Mouse (Mus musculus) liver, embryonic 13.5 days (tissue): Measurements from ENCODE around the gene Fam126a. TPM values are rescaled to one million over a fixed set of nuclear protein-coding genes. Genes with fewer than 3 reads are reported as not detected.

Experiments used
- ATAC-seq: fragments of 200-750 bp; cut with Nextera tagmentation; 2 replicates; pipeline ENCODE4 v1.8.0; 2017; ENCODE audit warnings: low read depth, mild to moderate bottlenecking, moderate number of reproducible peaks, moderate library complexity
- DNase-seq: peaks from one replicate; pipeline ENCODE4 v3.0.0; 2022
- H3K27ac ChIP-seq: fragments of 300-500 bp; sonication (generic); 2 replicates; pipeline ENCODE4 v1.5.1; 2015; ENCODE audit warnings: moderate library complexity, mild to moderate bottlenecking, inconsistent platforms
- H3K27me3 ChIP-seq: fragments of 300-500 bp; sonication (generic); 2 replicates; pipeline ENCODE4 v1.6.1; 2015; ENCODE audit warnings: mild to moderate bottlenecking, inconsistent platforms
- H3K36me3 ChIP-seq: fragments of 300-500 bp; sonication (generic); 2 replicates; pipeline ENCODE4 v1.6.1; 2015; ENCODE audit warnings: mild to moderate bottlenecking, inconsistent platforms
- H3K4me1 ChIP-seq: fragments of 300-500 bp; sonication (generic); replicated peaks from 2 replicates; pipeline ENCODE4 v1.6.1; 2015; ENCODE audit warnings: inconsistent platforms
- H3K4me2 ChIP-seq: fragments of 300-500 bp; sonication (generic); 2 replicates; pipeline ENCODE4 v1.6.1; 2015; ENCODE audit warnings: inconsistent platforms, mild to moderate bottlenecking, moderate library complexity
- H3K4me3 ChIP-seq: fragments of 300-500 bp; sonication (generic); replicated peaks from 2 replicates; pipeline ENCODE4 v1.5.1; 2015; ENCODE audit warnings: mild to moderate bottlenecking, inconsistent platforms
- H3K9ac ChIP-seq: fragments of 300-500 bp; sonication (generic); 2 replicates; pipeline ENCODE4 v1.6.1; 2015; ENCODE audit warnings: mild to moderate bottlenecking, inconsistent platforms
- H3K9me3 ChIP-seq: fragments of 300-500 bp; sonication (generic); replicated peaks from 2 replicates; pipeline ENCODE4 v1.6.1; 2016; ENCODE audit warnings: inconsistent platforms
- WGBS: fragments of 180-500 bp; shearing (Covaris S2); methylation state at CpG from one replicate; pipeline ENCODE4 v1.1.7; 2015; ENCODE audit not compliant: insufficient replicate concordance; 5-methylcytosine and 5-hydroxymethylcytosine counted together
- polyA plus RNA-seq: library from polyadenylated mRNA; unstranded; fragments of >200 nt; fragmentation: Nextera tagmentation; extraction: Ambion mirVana; gene quantifications from 2 replicates; pipeline ENCODE4 v1.2.1, GENCODE M21; 2015

The Fam126a gene
- polyA plus RNA-seq, 1 experiment from 2014 or later: 62.7 TPM

DNA sequence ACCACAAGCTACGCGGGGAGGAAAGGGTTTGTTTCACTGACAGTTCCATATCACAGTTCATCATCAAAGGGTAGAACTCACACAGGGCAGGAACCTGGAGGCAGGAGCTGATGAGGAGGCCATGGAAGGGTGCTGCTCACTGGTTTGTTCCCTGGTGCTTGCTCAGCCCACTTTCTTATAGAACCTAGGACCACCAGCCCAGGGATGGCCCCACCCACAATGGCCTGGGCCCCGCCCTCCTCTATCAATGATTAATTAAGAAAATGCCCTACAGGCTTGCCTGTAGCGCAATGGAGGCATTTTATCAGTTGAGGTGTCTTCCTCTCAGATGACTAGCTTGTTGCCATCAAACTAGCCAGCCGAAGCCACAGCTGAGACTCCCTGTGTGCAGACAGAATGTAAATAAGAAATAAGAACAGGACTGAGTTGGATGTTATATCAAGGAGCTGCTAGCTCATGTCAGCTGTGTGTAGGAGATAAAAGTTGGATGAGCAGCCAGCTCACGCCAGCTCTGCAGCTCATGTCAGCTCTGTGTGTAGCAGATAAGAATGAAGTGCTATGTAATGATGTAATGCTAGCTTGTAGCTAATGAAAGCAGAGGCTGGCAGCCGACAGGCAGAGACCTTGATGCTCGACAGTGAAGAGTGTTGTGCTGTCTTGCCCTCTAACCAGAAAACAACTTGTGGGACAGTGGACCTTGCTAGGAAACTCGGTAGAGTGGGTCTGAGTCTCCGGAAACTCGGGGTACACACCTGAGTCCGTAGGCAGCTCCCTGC is 107.8 kb downstream of the Fam126a start:
- peak overlapping the region; percentile 87 for H3K9ac ChIP-seq
- H3K27ac ChIP-seq: peak overlapping the region; percentile 99
- H3K9me3 ChIP-seq: no peaks in the 10 kb centered on the region
- peaks cover 74% of the 10 kb centered on the region for H3K4me1 ChIP-seq
- H3K4me3 ChIP-seq: peak overlapping the region; percentile 59
- H3K36me3 ChIP-seq: no peaks in the 10 kb centered on the region
- H3K4me2 ChIP-seq: peak overlapping the region; percentile 72
- peaks cover 5% of the 10 kb centered on the region; the same call in 1 of the 2 replicates for H3K27me3 ChIP-seq
- 25% methylated on average over 12 of the region's 12 CpGs for WGBS
- ATAC-seq (peak; percentile 88), DNase-seq (peak; percentile 77)

DNA sequence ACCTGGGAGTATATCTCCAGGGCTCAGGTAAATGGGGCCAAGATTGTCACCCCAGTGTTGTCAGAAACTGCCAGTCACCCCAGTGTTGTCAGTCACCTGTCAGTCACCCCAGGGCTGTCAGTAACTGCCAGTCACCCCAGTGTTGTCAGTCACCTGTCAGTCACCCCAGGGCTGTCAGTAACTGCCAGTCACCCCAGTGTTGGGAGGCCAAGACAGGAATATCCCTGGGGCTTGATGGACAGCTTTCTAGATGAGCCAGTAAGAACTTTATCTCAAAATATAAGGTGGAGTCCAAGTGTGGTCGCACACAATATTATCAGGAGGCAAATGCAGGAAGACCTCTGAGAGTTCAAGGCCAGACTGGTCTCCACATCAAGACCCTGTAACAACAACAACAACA is 109.2 kb downstream of the Fam126a start:
- DNase-seq: peak; percentile 33
- peaks cover 5% of the 10 kb centered on the region; the same call in 1 of the 2 replicates for H3K27me3 ChIP-seq
- H3K9ac ChIP-seq: peak overlapping the region; percentile 75
- H3K4me3 ChIP-seq: peak overlapping the region; percentile 59
- H3K4me1 ChIP-seq: peaks cover 82% of the 10 kb centered on the region
- no peaks in the 10 kb centered on the region for H3K36me3 ChIP-seq
- H3K4me2 ChIP-seq: peak overlapping the region; percentile 72
- WGBS: 17% methylated on average over 1 of the region's 1 CpGs
- 0 out of 2 replicates have a peak, but pooled peaks have one; percentile 1 for ATAC-seq
- H3K27ac ChIP-seq: peak overlapping the region; percentile 99
- H3K9me3 ChIP-seq: no peaks in the 10 kb centered on the region

DNA sequence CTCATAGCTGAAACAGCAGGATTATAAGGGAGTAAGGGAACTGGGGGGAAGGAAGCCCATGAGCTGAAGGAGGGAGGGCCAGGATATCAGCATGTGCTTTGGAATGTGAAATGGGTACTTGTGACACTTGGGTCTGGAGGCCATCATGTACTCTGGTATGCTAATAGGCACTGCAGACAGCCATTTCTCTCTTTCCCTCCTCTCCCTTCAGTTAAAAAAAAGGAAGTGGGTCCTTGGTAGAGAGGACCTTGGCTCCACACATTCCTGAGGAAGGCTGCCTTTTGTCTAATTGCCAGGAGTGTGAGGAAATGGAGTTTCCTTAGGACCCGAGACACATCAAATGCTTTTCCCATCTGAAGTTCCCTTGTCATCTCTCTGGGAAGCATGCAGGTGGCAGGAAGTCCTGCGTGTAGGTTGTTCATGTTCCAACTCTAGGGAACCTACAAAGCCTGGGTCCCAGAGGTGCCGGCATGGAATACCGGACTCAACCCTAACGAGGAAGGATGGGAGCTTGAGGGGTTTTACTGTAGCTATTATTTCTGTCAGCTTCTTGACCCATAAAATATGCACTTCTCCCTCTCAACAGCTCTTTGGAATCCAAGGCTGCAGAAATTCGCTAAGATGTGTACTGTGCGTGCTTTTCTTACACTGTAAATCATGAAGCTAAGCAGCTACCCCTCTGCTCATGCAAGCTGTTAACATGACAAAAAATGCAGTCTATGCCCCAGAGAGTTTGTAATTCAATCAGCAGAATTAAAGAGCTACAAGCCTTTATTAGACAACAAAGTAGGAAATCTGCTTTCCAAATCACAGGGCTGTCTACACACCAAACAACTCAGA is 110.4 kb downstream of the Fam126a start:
- H3K9me3 ChIP-seq: no peaks in the 10 kb centered on the region
- DNase-seq (no peak), ATAC-seq (no peak)
- peak overlapping the region; percentile 44 for H3K9ac ChIP-seq
- peaks cover 74% of the 10 kb centered on the region for H3K4me1 ChIP-seq
- H3K27me3 ChIP-seq: peaks cover 5% of the 10 kb centered on the region; the same call in 1 of the 2 replicates
- H3K4me3 ChIP-seq: peak overlapping the region; percentile 5
- H3K4me2 ChIP-seq: peak overlapping the region; percentile 43
- 68% methylated on average over 7 of the region's 7 CpGs for WGBS
- peak overlapping the region; percentile 63 for H3K27ac ChIP-seq
- H3K36me3 ChIP-seq: no peaks in the 10 kb centered on the region

DNA sequence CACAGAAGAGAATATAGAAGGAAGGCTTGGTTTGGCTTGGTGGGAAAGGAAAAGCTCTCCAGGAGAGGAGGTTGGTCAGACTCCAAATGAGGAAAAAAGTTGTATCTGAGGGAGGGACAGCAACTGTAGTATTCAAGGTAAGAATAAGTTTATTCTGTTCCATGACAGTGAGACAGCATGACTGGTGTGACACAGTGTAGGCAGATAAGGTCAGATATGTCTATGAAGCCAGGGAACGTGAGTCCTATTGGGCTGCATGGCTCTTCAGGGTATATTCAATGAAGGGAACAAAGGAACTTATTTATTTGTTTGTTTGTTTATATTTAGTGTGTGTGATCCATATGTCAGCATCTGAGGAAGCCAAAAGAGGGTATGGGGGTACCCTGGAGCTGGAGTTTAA is 113.2 kb downstream of the Fam126a start:
- Histone ChIP-seq H3K27ac (peak overlapping the region; percentile 63), H3K4me2 (no peak overlapping the region), H3K4me3 (no peak overlapping the region), H3K4me1 (peaks cover 56% of the 10 kb centered on the region), H3K9ac (peak overlapping the region; percentile 42; the same call in 1 of the 2 replicates), H3K27me3 (peaks cover 5% of the 10 kb centered on the region; the same call in 1 of the 2 replicates), H3K36me3 (no peaks in the 10 kb centered on the region), H3K9me3 (no peaks in the 10 kb centered on the region)
- WGBS: 45% methylated on average over 1 of the region's 1 CpGs
- DNase-seq (no peak), ATAC-seq (peak; percentile 76)

DNA sequence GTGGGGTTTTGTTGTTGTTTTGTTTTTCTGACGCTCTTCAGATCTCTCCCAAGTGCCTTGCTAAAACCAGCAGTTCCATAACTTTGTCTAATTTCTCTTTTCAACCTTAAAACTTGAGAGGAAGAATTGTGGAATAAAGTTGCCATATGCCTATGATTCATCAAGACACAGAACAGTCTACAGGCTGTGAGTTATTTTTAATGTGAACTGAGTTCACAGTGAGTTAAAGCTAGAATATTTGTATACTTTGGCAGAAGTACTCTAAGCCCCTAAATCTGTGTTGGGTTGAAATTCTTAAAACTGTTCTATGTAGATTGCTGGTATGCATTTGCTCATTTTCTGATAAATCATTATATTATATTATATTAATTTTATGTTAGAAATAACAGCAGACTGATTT is 118.9 kb downstream of the Fam126a start:
- Histone ChIP-seq H3K9ac (no peak overlapping the region), H3K27me3 (no peaks in the 10 kb centered on the region), H3K4me3 (no peak overlapping the region), H3K27ac (no peak overlapping the region), H3K9me3 (peaks cover 16% of the 10 kb centered on the region; the same call in 1 of the 2 replicates), H3K4me2 (no peak overlapping the region), H3K4me1 (peaks cover 9% of the 10 kb centered on the region; the same call in 1 of the 2 replicates), H3K36me3 (no peaks in the 10 kb centered on the region)
- 88% methylated on average over 1 of the region's 1 CpGs for WGBS
- ATAC-seq: no peak
- no peak for DNase-seq

DNA sequence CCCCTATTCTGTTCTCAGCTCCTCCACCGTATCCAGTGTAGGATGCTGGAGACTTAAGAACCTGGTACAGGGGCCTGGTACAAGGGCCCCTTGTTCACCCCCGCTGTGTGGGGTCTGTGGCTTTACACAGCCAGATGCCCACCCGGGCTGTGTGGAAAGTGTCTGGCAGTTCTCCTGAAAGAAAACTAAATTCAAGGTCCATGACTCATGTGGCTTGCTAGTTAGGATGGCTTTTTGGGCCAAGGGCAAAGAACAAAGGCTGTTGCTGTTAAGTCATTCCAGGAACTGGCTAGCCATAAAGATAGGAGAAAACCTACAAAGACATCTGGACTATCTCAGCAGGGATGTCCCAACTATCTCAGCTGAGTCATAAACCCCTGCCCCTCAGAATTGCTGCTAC is 121.2 kb downstream of the Fam126a start:
- ATAC-seq (no peak), DNase-seq (no peak)
- Histone ChIP-seq H3K9me3 (peaks cover 16% of the 10 kb centered on the region; the same call in 1 of the 2 replicates), H3K4me1 (peaks cover 6% of the 10 kb centered on the region; the same call in 1 of the 2 replicates), H3K27ac (no peak overlapping the region), H3K4me2 (no peak overlapping the region), H3K9ac (no peak overlapping the region), H3K27me3 (no peaks in the 10 kb centered on the region), H3K36me3 (no peaks in the 10 kb centered on the region), H3K4me3 (no peak overlapping the region)
- 80% methylated on average over 3 of the region's 3 CpGs for WGBS

DNA sequence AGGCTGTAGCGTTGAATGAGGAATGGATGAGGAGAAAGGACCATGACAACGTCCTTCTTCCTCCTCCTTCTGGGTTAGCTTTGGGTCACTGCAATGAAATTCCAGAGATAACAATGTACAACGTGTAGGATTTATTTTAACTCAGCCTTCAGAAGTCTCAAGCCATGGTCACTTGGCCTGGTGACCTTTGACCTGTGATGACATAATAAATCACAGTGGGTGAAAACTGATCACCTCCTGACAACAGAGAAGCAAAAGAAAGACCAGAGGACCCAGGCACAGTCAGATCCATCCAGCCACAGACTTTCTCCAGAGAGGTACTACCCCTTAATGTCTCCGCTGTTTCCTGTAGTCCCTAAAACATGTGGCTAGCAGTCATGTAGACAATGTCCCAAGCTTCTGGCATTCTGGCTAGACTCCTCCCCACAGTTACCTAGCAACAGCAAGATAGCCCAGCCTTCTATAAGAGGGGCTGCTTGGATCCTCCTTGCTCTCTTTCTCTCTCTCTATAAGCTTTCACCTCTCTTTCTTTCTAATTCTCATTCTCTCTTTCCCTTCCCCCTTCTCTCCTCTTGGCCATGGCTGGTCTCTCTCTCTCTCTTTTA is 121.9 kb downstream of the Fam126a start:
- DNase-seq: no peak
- 0 out of 2 replicates have a peak, but pooled peaks cover 3% of the 10 kb centered on the region for H3K4me1 ChIP-seq
- 66% methylated on average over 4 of the region's 4 CpGs for WGBS
- no peak for ATAC-seq
- no peak overlapping the region for H3K27ac ChIP-seq
- H3K27me3 ChIP-seq: no peaks in the 10 kb centered on the region
- no peak overlapping the region for H3K9ac ChIP-seq
- peaks cover 16% of the 10 kb centered on the region; the same call in 1 of the 2 replicates for H3K9me3 ChIP-seq
- no peaks in the 10 kb centered on the region for H3K36me3 ChIP-seq
- no peak overlapping the region for H3K4me2 ChIP-seq
- H3K4me3 ChIP-seq: no peak overlapping the region

DNA sequence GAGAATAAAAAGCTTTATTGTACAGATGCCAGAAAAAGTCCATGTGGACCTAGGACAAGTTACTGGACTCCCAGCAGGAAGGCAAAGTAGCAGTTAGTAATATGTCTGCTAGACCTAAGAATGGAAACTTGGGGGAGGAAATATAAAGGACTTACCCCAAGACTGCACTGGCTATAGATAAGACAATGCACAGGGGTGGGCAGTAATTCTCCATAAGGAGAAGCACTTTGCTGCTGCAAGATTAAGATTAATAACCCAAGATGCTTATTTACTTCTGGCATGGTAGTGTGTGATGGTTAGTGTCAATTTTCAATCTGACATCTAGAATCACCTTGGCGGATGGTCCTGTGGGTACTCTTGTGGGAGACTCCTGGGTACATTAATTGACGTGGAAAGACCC is 128.3 kb downstream of the Fam126a start:
- ATAC-seq (no peak), DNase-seq (no peak)
- no peak overlapping the region for H3K9ac ChIP-seq
- H3K9me3 ChIP-seq: no peaks in the 10 kb centered on the region
- 67% methylated on average over 2 of the region's 2 CpGs for WGBS
- H3K4me3 ChIP-seq: no peak overlapping the region
- no peak overlapping the region for H3K27ac ChIP-seq
- 0 out of 2 replicates have a peak, but pooled peaks cover 11% of the 10 kb centered on the region for H3K4me1 ChIP-seq
- H3K4me2 ChIP-seq: no peak overlapping the region
- H3K27me3 ChIP-seq: no peaks in the 10 kb centered on the region
- no peaks in the 10 kb centered on the region for H3K36me3 ChIP-seq

DNA sequence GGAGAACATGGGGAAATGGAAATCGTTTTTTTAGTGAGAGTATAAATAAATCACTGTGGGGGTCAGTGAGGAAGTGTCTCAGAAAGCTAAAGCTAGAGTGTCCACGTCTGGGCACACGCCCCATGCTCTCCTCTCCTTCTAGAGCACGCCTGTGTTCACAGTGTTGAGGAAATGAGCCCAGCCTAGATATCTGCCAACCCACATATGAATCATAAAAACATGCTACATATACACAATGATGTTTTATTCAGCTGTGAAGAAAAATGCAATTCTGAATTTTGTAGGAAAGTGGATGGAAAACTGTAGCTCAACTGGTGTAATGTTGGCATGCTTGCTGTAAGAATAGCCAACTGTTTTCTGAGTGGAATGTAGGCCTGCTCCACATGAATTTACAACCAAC is 130.3 kb downstream of the Fam126a start:
- no peaks in the 10 kb centered on the region for H3K27me3 ChIP-seq
- no peak overlapping the region for H3K9ac ChIP-seq
- DNase-seq (no peak), ATAC-seq (no peak)
- 68% methylated on average over 4 of the region's 4 CpGs for WGBS
- no peak overlapping the region for H3K4me3 ChIP-seq
- no peaks in the 10 kb centered on the region for H3K9me3 ChIP-seq
- no peak overlapping the region for H3K4me2 ChIP-seq
- 0 out of 2 replicates have a peak, but pooled peaks cover 11% of the 10 kb centered on the region for H3K4me1 ChIP-seq
- no peaks in the 10 kb centered on the region for H3K36me3 ChIP-seq
- H3K27ac ChIP-seq: no peak overlapping the region

DNA sequence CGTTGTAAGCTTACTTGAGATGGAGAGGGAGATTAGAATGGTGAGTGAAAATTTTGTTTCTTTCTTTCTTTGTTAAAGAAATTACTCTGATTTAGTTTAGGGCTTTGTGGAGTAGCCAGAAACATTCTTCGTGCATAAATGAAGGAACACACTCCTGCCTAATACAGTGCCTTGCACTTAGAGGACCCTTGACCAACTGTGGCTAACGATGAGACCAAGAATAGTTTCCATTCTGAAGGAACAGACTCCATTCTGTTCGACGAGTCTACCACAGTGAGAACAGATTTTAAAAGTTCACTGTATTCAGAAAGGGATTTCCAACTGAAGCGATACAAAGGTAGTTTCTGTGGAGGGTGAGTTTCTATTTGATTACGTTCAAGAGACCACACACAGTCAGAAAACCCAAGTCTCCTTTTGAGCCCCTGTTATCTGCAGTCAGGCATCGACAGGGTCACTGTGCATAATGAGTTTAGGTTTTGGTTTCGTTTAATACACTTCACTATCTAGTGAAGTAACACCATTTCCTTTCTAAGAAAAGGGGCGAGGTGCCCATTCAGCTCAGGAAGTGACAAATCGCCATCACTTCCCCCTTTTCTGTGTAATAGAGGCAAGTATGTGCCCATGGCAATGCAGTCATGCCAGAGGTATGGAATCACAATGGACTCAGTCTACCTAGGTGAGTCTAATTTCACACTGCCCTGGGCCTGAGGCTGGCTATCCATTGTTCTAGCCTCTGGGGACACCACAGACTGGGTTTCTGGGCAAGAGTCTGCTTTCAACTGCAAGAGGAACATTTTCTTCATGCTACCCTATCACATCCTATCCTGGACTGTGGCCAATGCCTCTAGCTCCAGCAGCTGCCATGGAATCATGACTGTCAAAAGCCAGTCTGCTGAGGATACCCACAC is 136.4 kb downstream of the Fam126a start:
- H3K27me3 ChIP-seq: peaks cover 5% of the 10 kb centered on the region
- ATAC-seq (no peak), DNase-seq (no peak)
- peak overlapping the region; percentile 30 for H3K4me2 ChIP-seq
- H3K4me1 ChIP-seq: peaks cover 25% of the 10 kb centered on the region
- H3K27ac ChIP-seq: no peak overlapping the region
- no peaks in the 10 kb centered on the region for H3K36me3 ChIP-seq
- H3K9ac ChIP-seq: no peak overlapping the region
- 0 out of 2 replicates have a peak overlapping the region, but pooled peaks have one; percentile 2 for H3K4me3 ChIP-seq
- WGBS: 32% methylated on average over 11 of the region's 11 CpGs
- H3K9me3 ChIP-seq: no peaks in the 10 kb centered on the region
